ENCODE assay signal across 16 mouse cellular contexts in the genomic region with DNA sequence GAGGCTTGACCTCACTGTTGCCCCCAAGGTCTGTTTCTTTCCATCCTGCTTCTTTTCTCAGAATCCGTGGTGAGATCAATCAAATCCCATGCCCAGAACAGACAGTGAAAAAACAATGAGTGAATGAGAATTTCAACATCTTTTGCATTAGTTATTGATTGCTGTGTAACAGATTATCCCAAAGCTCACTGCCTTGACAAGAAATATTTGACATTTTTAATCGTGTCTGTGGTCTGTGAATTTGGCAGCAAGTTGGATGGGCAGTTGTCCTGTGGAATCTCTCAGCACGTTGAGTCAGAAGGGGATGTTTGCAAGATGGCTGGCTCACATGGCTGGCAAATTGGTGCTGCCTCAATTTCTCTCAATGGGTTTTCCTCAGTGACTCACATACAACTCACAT.
"Had no signal": no experiment of that assay in that cellular context is flagged by ENCODE, and none has a peak within 500 bp of the region (broad histone marks: within the 10 kb centered on the region; RNA-seq: fewer than 3 reads in every experiment).

No protein-coding gene starts in this region.

- DNase-seq: retina, postnatal 1 day; right cerebral cortex, adult 18-20 months; right cerebral cortex, postnatal 14 days; right cerebral cortex, postnatal 25 days; right cerebral cortex, postnatal 4 days; spleen, adult 18-20 months; thymus, adult 18-20 months; thymus, adult 2 months; thymus, postnatal 14 days; thymus, postnatal 25 days; thymus, postnatal 36 days; thymus, postnatal 4 days had no signal

- H3K4me3 ChIP-seq: neural tube, embryonic 13.5 days; neural tube, embryonic 15.5 days; stomach, embryonic 15.5 days had no signal

- H3K27me3 ChIP-seq: neural tube, embryonic 13.5 days; neural tube, embryonic 15.5 days; stomach, embryonic 15.5 days had no signal

- H3K9ac ChIP-seq: neural tube, embryonic 13.5 days; neural tube, embryonic 15.5 days; stomach, embryonic 15.5 days had no signal

- H3K4me1 ChIP-seq: neural tube, embryonic 13.5 days; neural tube, embryonic 15.5 days; stomach, embryonic 15.5 days had no signal

- H3K36me3 ChIP-seq: neural tube, embryonic 13.5 days; neural tube, embryonic 15.5 days; stomach, embryonic 15.5 days had no signal

- H3K27ac ChIP-seq: neural tube, embryonic 13.5 days; neural tube, embryonic 15.5 days; stomach, embryonic 15.5 days; stomach, postnatal 0 days had no signal
